Mouse (Mus musculus): ENCODE measurements around the gene Gm10100.
"Not testable (repeated sequence)": the region's sequence is repeated elsewhere in the genome, so short reads cannot be mapped to it uniquely, and the experiment has no call there.

Gm10100 gene

DNA sequence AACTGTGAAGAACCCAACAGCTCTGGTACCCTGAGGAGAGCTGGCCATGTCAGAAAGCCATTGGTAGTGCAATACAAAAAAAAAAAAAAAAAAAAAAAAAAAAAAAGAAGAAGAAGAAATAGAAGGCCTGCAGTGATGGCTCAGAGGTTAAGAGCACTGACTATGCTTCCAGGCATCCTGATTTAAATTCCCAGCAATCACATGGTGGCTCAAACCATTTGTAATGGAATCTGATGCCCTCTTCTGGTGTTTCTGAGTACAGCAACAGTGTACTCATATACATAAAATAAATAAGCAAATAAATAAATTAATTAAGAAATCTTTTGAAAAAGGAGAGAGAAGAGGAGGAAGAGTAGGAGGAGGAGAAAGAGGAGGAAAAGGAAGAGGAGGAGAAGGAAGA lies 27.2 kb downstream of the Gm10100 start:
- no peak for DNase-seq

- not testable (repeated sequence) for DNase-seq
Measured at GRCm38 (mm10) chr10:77759582-77759981, 33.3 kb downstream of the Gm10100 start, which contains the start of gene Gm3233. Gm3233 (minus strand) TSS chr10:77759682.

DNA sequence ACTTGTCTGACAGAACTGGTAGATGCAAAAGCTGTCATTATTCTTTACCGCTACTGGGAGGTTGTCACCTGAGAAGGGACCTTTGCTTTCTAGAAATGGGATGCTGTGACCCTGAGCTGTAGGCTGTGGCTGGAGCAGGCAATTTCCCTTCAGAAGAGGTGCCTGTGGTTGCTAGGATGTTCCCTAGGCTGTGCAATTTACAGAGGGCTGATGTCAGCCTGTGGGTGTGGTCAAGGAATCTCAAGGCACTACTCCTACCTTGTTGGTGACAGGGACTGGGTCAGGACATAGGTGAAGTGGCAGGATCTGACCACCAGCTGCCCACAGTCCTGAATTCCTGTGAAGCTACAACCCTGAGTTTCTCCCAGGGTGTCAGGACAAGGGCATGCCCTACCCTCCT lies 43.4 kb downstream of the Gm10100 start:
- no peak for DNase-seq

DNA sequence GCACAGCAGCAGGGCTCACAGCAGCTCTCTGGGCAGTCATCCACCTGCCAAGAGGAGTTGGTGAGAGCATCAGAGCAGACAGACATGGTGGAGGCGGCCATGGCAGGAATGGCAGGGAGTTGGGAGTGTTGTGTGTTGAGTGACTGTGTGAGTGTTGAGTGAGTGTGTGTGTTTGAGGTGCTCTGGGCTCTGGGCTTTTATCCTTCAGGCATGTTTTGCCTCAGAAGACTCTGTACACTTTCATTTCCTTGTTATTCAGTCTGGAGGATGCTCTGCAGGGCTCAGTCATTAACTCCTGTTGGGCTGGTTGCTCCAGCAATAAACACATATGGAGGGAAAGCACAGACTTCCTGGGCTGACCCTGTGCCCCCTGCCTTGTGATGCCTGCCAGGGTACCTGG lies 44.9 kb downstream of the Gm10100 start, which contains the start of gene Gm3238:
TSS of gene Gm3238 (minus strand) at position 101 of the 400 bp plus-strand sequence.
- DNase-seq, result not testable (repeated sequence)

- not testable (repeated sequence) for DNase-seq
Measured at GRCm38 (mm10) chr10:77772142-77772541, 45.9 kb downstream of the Gm10100 start.

All from embryo, embryonic 11 days (tissue).